Mouse (Mus musculus): ENCODE results near the gene Far2. TPM values are rescaled to one million over a fixed set of nuclear protein-coding genes. Genes with fewer than 3 reads are reported as not detected.

Far2 gene
- polyA plus RNA-seq (2015; fragmentation: Nextera tagmentation; extraction: Ambion mirVana) = 8.7 and 9.2 TPM in 2 replicates

- Histone ChIP-seq H3K4me2 (replicated peaks; ENCODE audit: low read depth) (peak within 1 kb of the TSS; percentile 70), H3K4me3 (ENCODE audit: low read depth, low read length) (peak within 1 kb of the TSS; percentile 44), H3K4me1 (replicated peaks; ENCODE audit: control insufficient read depth, insufficient read depth, low read length) (no peaks in the 10 kb centered on the region), H3K36me3 (ENCODE audit: control insufficient read depth, insufficient read depth) (no peaks in the 10 kb centered on the region), H3K27ac (ENCODE audit: low read depth, low read length) (no peak within 1 kb of the TSS), H3K9ac (ENCODE audit: low read depth, low read length) (peak within 1 kb of the TSS; percentile 48; the same call in 1 of the 2 replicates), H3K9me3 (ENCODE audit: control insufficient read depth) (no peaks in the 10 kb centered on the region), H3K27me3 (replicated peaks; ENCODE audit: control insufficient read depth, insufficient read depth, low read length) (no peaks in the 10 kb centered on the region)
- 4% methylated on average over 34 of the region's 34 CpGs for WGBS
- TF ChIP-seq CTCF (IDR thresholded peaks at IDR 0.05; ENCODE audit: low read depth) = no peak
- peak; percentile 69 for ATAC-seq
Observed at GRCm38 (mm10) chr6:148046881-148047649, at the start of gene Far2. Far2 (plus strand) TSS chr6:148047259.

DNA sequence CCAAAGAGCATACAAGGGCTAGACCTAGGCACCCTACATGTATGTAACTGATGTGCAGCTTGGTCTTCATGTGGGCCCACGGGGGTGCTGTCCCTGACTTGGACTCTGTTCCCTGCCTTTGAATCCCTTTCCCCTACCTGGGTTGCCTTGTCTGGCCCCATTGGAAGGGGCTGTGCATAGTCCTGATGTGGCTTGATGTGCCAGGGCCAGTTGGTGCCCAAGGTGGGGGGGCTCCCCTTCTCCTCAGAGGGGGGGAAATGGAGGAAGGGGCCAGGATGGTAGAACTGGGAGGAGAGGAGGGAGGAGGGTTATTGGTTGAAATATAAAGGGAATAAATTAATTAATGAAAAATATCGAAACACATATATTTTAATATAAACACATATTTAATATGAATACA is 46.6 kb upstream of the Far2 start:
- Histone ChIP-seq H3K27me3 (replicated peaks; ENCODE audit: control insufficient read depth, insufficient read depth, low read length) (no peaks in the 10 kb centered on the region), H3K36me3 (ENCODE audit: control insufficient read depth, insufficient read depth) (no peaks in the 10 kb centered on the region), H3K4me3 (ENCODE audit: low read depth, low read length) (no peak overlapping the region), H3K9ac (ENCODE audit: low read depth, low read length) (no peak overlapping the region), H3K4me1 (replicated peaks; ENCODE audit: control insufficient read depth, insufficient read depth, low read length) (no peaks in the 10 kb centered on the region), H3K27ac (ENCODE audit: low read depth, low read length) (no peak overlapping the region), H3K9me3 (ENCODE audit: control insufficient read depth) (no peaks in the 10 kb centered on the region), H3K4me2 (replicated peaks; ENCODE audit: low read depth) (no peak overlapping the region)
- no peak for TF ChIP-seq CTCF (IDR thresholded peaks at IDR 0.05; ENCODE audit: low read depth)
- 81% methylated on average over 2 of the region's 2 CpGs for WGBS
- no peak for ATAC-seq

GRCm38 (mm10) chr6:148001071-148001470 is 46.0 kb upstream of the Far2 start:
- Histone ChIP-seq H3K4me3 (ENCODE audit: low read depth, low read length) (no peak overlapping the region), H3K9me3 (ENCODE audit: control insufficient read depth) (no peaks in the 10 kb centered on the region), H3K36me3 (ENCODE audit: control insufficient read depth, insufficient read depth) (no peaks in the 10 kb centered on the region), H3K27me3 (replicated peaks; ENCODE audit: control insufficient read depth, insufficient read depth, low read length) (no peaks in the 10 kb centered on the region), H3K4me2 (replicated peaks; ENCODE audit: low read depth) (no peak overlapping the region), H3K27ac (ENCODE audit: low read depth, low read length) (no peak overlapping the region), H3K4me1 (replicated peaks; ENCODE audit: control insufficient read depth, insufficient read depth, low read length) (no peaks in the 10 kb centered on the region), H3K9ac (ENCODE audit: low read depth, low read length) (no peak overlapping the region)
- 36% methylated on average over 3 of the region's 3 CpGs for WGBS
- 0 out of 2 replicates have a peak, but pooled peaks have one; percentile 28 for ATAC-seq
- peak; percentile 76 for TF ChIP-seq CTCF (IDR thresholded peaks at IDR 0.05; ENCODE audit: low read depth)

GRCm38 (mm10) chr6:148006118-148006837 is 40.8 kb upstream of the Far2 start:
- H3K27me3 ChIP-seq (replicated peaks; ENCODE audit: control insufficient read depth, insufficient read depth, low read length) = no peaks in the 10 kb centered on the region
- no peaks in the 10 kb centered on the region for H3K4me1 ChIP-seq (replicated peaks; ENCODE audit: control insufficient read depth, insufficient read depth, low read length)
- H3K9me3 ChIP-seq (ENCODE audit: control insufficient read depth) = no peaks in the 10 kb centered on the region
- peak; percentile 38; the same call in 1 of the 2 replicates for TF ChIP-seq CTCF (IDR thresholded peaks at IDR 0.05; ENCODE audit: low read depth)
- ATAC-seq = no peak
- no peak overlapping the region for H3K27ac ChIP-seq (ENCODE audit: low read depth, low read length)
- H3K4me2 ChIP-seq (replicated peaks; ENCODE audit: low read depth) = no peak overlapping the region
- no peak overlapping the region for H3K4me3 ChIP-seq (ENCODE audit: low read depth, low read length)
- no peaks in the 10 kb centered on the region for H3K36me3 ChIP-seq (ENCODE audit: control insufficient read depth, insufficient read depth)
- no peak overlapping the region for H3K9ac ChIP-seq (ENCODE audit: low read depth, low read length)
- 55% methylated on average over 11 of the region's 11 CpGs for WGBS

DNA sequence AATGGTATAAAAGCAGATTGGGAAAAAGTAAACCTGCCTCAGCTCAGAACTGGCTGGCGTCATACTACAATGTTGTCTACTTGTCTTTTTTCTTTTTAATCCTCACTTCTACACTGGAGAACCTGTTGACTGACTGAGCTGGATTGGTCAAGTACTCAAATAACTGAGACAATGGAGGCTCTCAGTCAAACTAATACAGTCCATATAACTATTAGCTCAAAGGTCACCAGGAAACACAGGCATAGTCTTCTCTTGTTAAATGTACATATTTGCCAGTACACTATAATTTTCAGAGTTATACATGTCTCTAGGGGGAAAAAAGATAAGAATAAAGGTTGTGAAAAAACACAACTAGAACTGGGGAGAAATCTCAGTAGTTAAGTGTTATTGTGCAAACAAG is 6.3 kb upstream of the Far2 start:
- peak; percentile 85 for ATAC-seq
- H3K4me3 ChIP-seq (ENCODE audit: low read depth, low read length) = no peak overlapping the region
- H3K36me3 ChIP-seq (ENCODE audit: control insufficient read depth, insufficient read depth) = no peaks in the 10 kb centered on the region
- H3K27me3 ChIP-seq (replicated peaks; ENCODE audit: control insufficient read depth, insufficient read depth, low read length) = no peaks in the 10 kb centered on the region
- WGBS = 73% methylated on average over 1 of the region's 1 CpGs
- H3K4me1 ChIP-seq (replicated peaks; ENCODE audit: control insufficient read depth, insufficient read depth, low read length) = no peaks in the 10 kb centered on the region
- TF ChIP-seq CTCF (IDR thresholded peaks at IDR 0.05; ENCODE audit: low read depth) = no peak
- no peaks in the 10 kb centered on the region for H3K9me3 ChIP-seq (ENCODE audit: control insufficient read depth)
- H3K4me2 ChIP-seq (replicated peaks; ENCODE audit: low read depth) = no peak overlapping the region; the same call in 1 of the 2 replicates
- no peak overlapping the region for H3K9ac ChIP-seq (ENCODE audit: low read depth, low read length)
- H3K27ac ChIP-seq (ENCODE audit: low read depth, low read length) = no peak overlapping the region

DNA sequence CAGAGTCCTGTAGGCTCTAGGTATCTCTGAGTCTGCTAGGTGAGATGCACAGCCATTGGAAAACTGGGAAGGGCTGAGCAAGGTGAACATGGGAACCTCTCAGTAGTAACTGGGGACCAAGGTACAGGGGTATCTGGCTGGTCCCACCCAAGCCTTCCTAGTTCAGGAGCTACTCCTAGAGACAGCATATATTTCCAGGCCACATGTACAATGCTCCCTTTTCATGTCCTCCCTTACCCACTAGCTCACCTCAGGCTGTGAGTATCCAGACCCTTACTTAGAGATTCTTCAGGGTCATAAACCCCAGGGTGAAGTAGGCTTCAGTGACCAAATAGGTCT is 560 bp downstream of the Far2 start:
- TF ChIP-seq CTCF (IDR thresholded peaks at IDR 0.05; ENCODE audit: low read depth) = no peak
- H3K27ac ChIP-seq (ENCODE audit: low read depth, low read length) = no peak overlapping the region
- no peaks in the 10 kb centered on the region for H3K9me3 ChIP-seq (ENCODE audit: control insufficient read depth)
- no peak; the same call in 1 of the 2 replicates for ATAC-seq
- peak overlapping the region; percentile 44 for H3K4me3 ChIP-seq (ENCODE audit: low read depth, low read length)
- H3K9ac ChIP-seq (ENCODE audit: low read depth, low read length) = no peak overlapping the region
- no peaks in the 10 kb centered on the region for H3K4me1 ChIP-seq (replicated peaks; ENCODE audit: control insufficient read depth, insufficient read depth, low read length)
- no peaks in the 10 kb centered on the region for H3K36me3 ChIP-seq (ENCODE audit: control insufficient read depth, insufficient read depth)
- H3K27me3 ChIP-seq (replicated peaks; ENCODE audit: control insufficient read depth, insufficient read depth, low read length) = no peaks in the 10 kb centered on the region
- peak overlapping the region; percentile 70 for H3K4me2 ChIP-seq (replicated peaks; ENCODE audit: low read depth)

Measured in intestine, postnatal 0 days (tissue).